Mouse (Mus musculus) stomach, embryonic 14.5 days (tissue): ENCODE data around the gene Adam15. TPM values are rescaled to one million over a fixed set of nuclear protein-coding genes. Genes with fewer than 3 reads are reported as not detected.

Source experiments
- ATAC-seq: fragments of 200-750 bp; cut with Nextera tagmentation; 2 replicates; pipeline ENCODE4 v1.8.0; 2017; ENCODE audit warnings: low read depth, moderate TSS enrichment; ENCODE audit not compliant: insufficient number of reproducible peaks, insufficient read depth, low FRiP score
- H3K27ac ChIP-seq: fragments of 300-500 bp; sonication (generic); 2 replicates; pipeline ENCODE4 v1.5.1; 2014; ENCODE audit warnings: mild to moderate bottlenecking, low read length, moderate library complexity, mixed read lengths
- H3K27me3 ChIP-seq: fragments of 300-500 bp; sonication (generic); 2 replicates; pipeline ENCODE4 v1.6.1; 2014; ENCODE audit warnings: low read length, control low read depth, mixed read lengths; ENCODE audit not compliant: control insufficient read depth, insufficient read depth
- H3K36me3 ChIP-seq: fragments of 300-500 bp; sonication (generic); 2 replicates; pipeline ENCODE4 v1.6.1; 2014; ENCODE audit warnings: mild to moderate bottlenecking, control low read depth, low read length, moderate library complexity, mixed read lengths; ENCODE audit not compliant: control insufficient read depth, insufficient read depth
- H3K4me1 ChIP-seq: fragments of 300-500 bp; sonication (generic); 2 replicates; pipeline ENCODE4 v1.6.1; 2014; ENCODE audit warnings: low read length, control low read depth, mixed read lengths; ENCODE audit not compliant: control insufficient read depth, insufficient read depth
- H3K4me2 ChIP-seq: fragments of 300-500 bp; sonication (generic); replicated peaks from 2 replicates; pipeline ENCODE4 v1.6.1; 2014; ENCODE audit warnings: low read depth, low read length, control low read depth
- H3K4me3 ChIP-seq: fragments of 300-500 bp; sonication (generic); 2 replicates; pipeline ENCODE4 v1.5.1; 2014; ENCODE audit warnings: low read depth, low read length, control low read depth
- H3K9ac ChIP-seq: fragments of 300-500 bp; sonication (generic); replicated peaks from 2 replicates; pipeline ENCODE4 v1.6.1; 2014; ENCODE audit warnings: low read depth, mild to moderate bottlenecking, control low read depth, low read length, moderate library complexity, mixed read lengths
- H3K9me3 ChIP-seq: fragments of 300-500 bp; sonication (generic); 2 replicates; pipeline ENCODE4 v1.6.1; 2016; ENCODE audit warnings: low read depth, low read length, control low read depth; ENCODE audit not compliant: control insufficient read depth
- WGBS: fragments of 180-500 bp; shearing (Covaris S2); extraction: QIAGEN DNeasy Blood & Tissue Kit; methylation state at CpG from one replicate; pipeline ENCODE4 v1.1.7; 2014; 5-methylcytosine and 5-hydroxymethylcytosine counted together
- polyA plus RNA-seq: library from polyadenylated mRNA; unstranded; fragments of >200 nt; fragmentation: Nextera tagmentation; extraction: Ambion mirVana; gene quantifications from 2 replicates; pipeline ENCODE4 v1.2.1, GENCODE M21; 2014

Adam15 gene
- polyA plus RNA-seq, 1 experiment from 2014 or later = 27.9 TPM

DNA sequence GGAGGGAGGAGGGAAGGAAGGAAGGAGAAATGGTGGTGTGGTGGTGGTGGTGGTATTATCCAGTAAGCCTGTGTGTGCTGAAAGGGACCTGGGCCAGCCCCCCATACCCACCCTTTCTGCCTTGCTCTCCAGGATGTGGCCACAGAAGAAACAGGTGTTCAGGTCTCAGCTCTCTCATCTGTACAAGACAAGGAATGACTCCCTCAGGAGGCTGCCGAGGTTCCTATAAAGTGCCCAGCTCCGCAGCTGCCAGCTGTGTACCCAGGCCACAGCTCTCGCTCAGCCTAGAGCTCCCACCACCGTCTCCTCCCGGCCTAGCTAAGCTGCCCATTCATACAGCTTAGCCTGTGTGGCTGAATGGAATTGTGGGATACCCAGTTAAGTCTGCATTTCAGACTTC is 57.5 kb downstream of the Adam15 start:
- Histone ChIP-seq H3K4me2 (no peak overlapping the region), H3K4me3 (no peak overlapping the region), H3K9ac (no peak overlapping the region), H3K36me3 (no peaks in the 10 kb centered on the region), H3K27ac (no peak overlapping the region), H3K27me3 (no peaks in the 10 kb centered on the region), H3K4me1 (no peaks in the 10 kb centered on the region), H3K9me3 (no peaks in the 10 kb centered on the region)
- WGBS = 58% methylated on average over 5 of the region's 5 CpGs
- no peak for ATAC-seq

GRCm38 (mm10) chr3:89291874-89292273 is 57.9 kb downstream of the Adam15 start:
- Histone ChIP-seq H3K9me3 (no peaks in the 10 kb centered on the region), H3K36me3 (no peaks in the 10 kb centered on the region), H3K27ac (no peak overlapping the region), H3K4me1 (no peaks in the 10 kb centered on the region), H3K9ac (no peak overlapping the region), H3K4me3 (no peak overlapping the region), H3K4me2 (no peak overlapping the region), H3K27me3 (no peaks in the 10 kb centered on the region)
- ATAC-seq = no peak
- WGBS = 55% methylated on average over 10 of the region's 10 CpGs

Other genes starting within 250 kb of the Adam15 start
- gene Gm43738, start 248.9 kb downstream of the Adam15 start, polyA plus RNA-seq = not detected in 2 replicates
- 247 and 278 TPM in 2 replicates for gene Fdps, start 248.0 kb downstream of the Adam15 start, polyA plus RNA-seq
- 2.8 and 3.3 TPM in 2 replicates for gene Pklr, start 213.9 kb downstream of the Adam15 start, polyA plus RNA-seq
- gene Hcn3, start 189.8 kb downstream of the Adam15 start, polyA plus RNA-seq = 1.4 and 1.9 TPM in 2 replicates
- 32.7 and 35.1 TPM in 2 replicates for gene Clk2, start 185.2 kb downstream of the Adam15 start, polyA plus RNA-seq
- gene Scamp3, start 172.5 kb downstream of the Adam15 start, polyA plus RNA-seq = 92.9 and 95.1 TPM in 2 replicates
- 28.3 and 28.7 TPM in 2 replicates for gene Fam189b, start 166.9 kb downstream of the Adam15 start, polyA plus RNA-seq
- 37.0 and 37.4 TPM in 2 replicates for gene Gba, start 147.1 kb downstream of the Adam15 start, polyA plus RNA-seq
- gene Thbs3, start 134.8 kb downstream of the Adam15 start, polyA plus RNA-seq = 24.2 and 26.4 TPM in 2 replicates
- gene Mtx1, start 122.9 kb downstream of the Adam15 start, polyA plus RNA-seq = 182 and 196 TPM in 2 replicates
- 56.3 and 58.2 TPM in 2 replicates for gene Muc1, start 120.9 kb downstream of the Adam15 start, polyA plus RNA-seq
- gene Krtcap2, start 104.0 kb downstream of the Adam15 start, polyA plus RNA-seq = 297 and 314 TPM in 2 replicates
- 4.9 and 5.1 TPM in 2 replicates for gene Trim46, start 103.7 kb downstream of the Adam15 start, polyA plus RNA-seq
- 144 and 186 TPM in 2 replicates for gene Dpm3, start 90.6 kb downstream of the Adam15 start, polyA plus RNA-seq
- 86.5 TPM in 2 replicates for gene Slc50a1, start 79.4 kb downstream of the Adam15 start, polyA plus RNA-seq
- gene Efna1, start 68.9 kb downstream of the Adam15 start, polyA plus RNA-seq = 39.3 and 45.0 TPM in 2 replicates
- 10.9 and 11.6 TPM in 2 replicates for gene Efna3, start 27.0 kb downstream of the Adam15 start, polyA plus RNA-seq
- gene Efna4, start 12.0 kb downstream of the Adam15 start, polyA plus RNA-seq = 24.0 and 25.3 TPM in 2 replicates
- 0.18 and 0.42 TPM in 2 replicates for gene Dcst2, start 12.0 kb upstream of the Adam15 start, polyA plus RNA-seq
- 0.11 and 0.55 TPM in 2 replicates for gene Dcst1, start 15.3 kb upstream of the Adam15 start, polyA plus RNA-seq
- gene Zbtb7b, start 44.8 kb upstream of the Adam15 start, polyA plus RNA-seq = 4.5 and 5.7 TPM in 2 replicates
- 0.55 TPM in 1 of 2 replicates, not detected in the other for gene Lenep, start 52.8 kb upstream of the Adam15 start, polyA plus RNA-seq
- 22.3 and 24.5 TPM in 2 replicates for gene Flad1, start 61.9 kb upstream of the Adam15 start, polyA plus RNA-seq
- gene Cks1b, start 68.4 kb upstream of the Adam15 start, polyA plus RNA-seq = 470 and 503 TPM in 2 replicates
- gene Shc1, start 68.4 kb upstream of the Adam15 start, polyA plus RNA-seq = 68.7 and 73.2 TPM in 2 replicates
- gene Pygo2, start 80.2 kb upstream of the Adam15 start, polyA plus RNA-seq = 39.7 and 49.2 TPM in 2 replicates
- 21.7 and 25.3 TPM in 2 replicates for gene Pbxip1, start 86.7 kb upstream of the Adam15 start, polyA plus RNA-seq
- 50.4 and 50.5 TPM in 2 replicates for gene Pmvk, start 104.5 kb upstream of the Adam15 start, polyA plus RNA-seq
- gene Kcnn3, start 170.2 kb upstream of the Adam15 start, polyA plus RNA-seq = 4.4 and 6.0 TPM in 2 replicates